Mouse (Mus musculus): ENCODE data around the gene Vps13a.

The Vps13a gene

DNA sequence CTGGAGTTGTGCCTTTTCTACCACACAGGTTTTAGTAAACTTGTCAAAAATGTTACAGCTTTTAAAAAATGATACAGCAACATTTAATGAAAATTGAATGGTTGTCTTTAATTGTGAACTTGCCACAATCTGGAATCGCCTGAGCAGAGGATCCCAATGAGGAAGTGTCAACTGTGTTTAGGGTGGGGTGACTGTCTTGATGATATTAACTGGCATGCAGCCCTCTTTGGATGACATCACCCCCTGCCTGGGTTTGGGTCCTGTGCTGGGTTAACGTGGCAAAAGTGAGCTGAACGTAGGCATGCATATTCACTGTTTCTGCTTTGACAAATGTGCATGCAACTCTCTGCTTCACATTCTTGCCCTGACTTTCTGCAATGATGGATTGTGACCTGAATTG, 27.6 kb downstream of the Vps13a start:
- Histone ChIP-seq H3K4me1 (replicated peaks; ENCODE audit: low read depth, low read length) (peaks cover 13% of the 10 kb centered on the region), H3K4me3 (replicated peaks; ENCODE audit: low read length) (no peak overlapping the region), H3K36me3 (ENCODE audit: insufficient read depth, low read length) (peaks cover 7% of the 10 kb centered on the region; the same call in 1 of the 2 replicates), H3K27me3 (ENCODE audit: insufficient read depth, low read length) (no peaks in the 10 kb centered on the region), H3K9me3 (ENCODE audit: low read length) (no peaks in the 10 kb centered on the region)
- TF ChIP-seq POU5F1 (IDR thresholded peaks at IDR 0.05; ENCODE audit: borderline replicate concordance, low read length): no peak
- no peak for TF ChIP-seq NANOG (IDR thresholded peaks at IDR 0.05; ENCODE audit: borderline replicate concordance, low read length)
- TF ChIP-seq CTCF (conservative IDR thresholded peaks at IDR 0.05; ENCODE audit: low read length): no peak

DNA sequence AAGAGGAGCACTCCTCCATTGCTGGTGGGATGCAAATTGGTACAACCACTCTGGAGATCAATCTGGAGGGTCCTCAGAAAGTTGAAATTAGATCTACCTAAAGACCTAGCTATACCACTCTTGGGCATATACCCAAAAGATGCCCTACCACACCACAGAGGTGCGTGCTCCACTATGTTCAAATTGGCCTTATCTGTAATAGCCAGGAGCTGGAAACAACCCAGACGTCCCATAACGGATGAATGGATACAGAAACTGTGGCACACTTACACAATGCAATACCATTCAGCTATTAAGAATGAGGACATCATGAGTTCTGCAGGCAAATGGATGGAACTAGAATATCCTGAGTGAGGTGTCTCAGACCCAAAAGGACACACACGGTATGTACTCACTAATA, 43.9 kb downstream of the Vps13a start:
- peaks cover 25% of the 10 kb centered on the region for H3K4me1 ChIP-seq (replicated peaks; ENCODE audit: low read depth, low read length)
- TF ChIP-seq CTCF (conservative IDR thresholded peaks at IDR 0.05; ENCODE audit: low read length): no peak
- TF ChIP-seq NANOG (IDR thresholded peaks at IDR 0.05; ENCODE audit: borderline replicate concordance, low read length): no peak
- no peak for TF ChIP-seq POU5F1 (IDR thresholded peaks at IDR 0.05; ENCODE audit: borderline replicate concordance, low read length)
- H3K4me3 ChIP-seq (replicated peaks; ENCODE audit: low read length): no peak overlapping the region
- H3K36me3 ChIP-seq (ENCODE audit: insufficient read depth, low read length): peaks cover 17% of the 10 kb centered on the region
- no peaks in the 10 kb centered on the region for H3K27me3 ChIP-seq (ENCODE audit: insufficient read depth, low read length)
- no peaks in the 10 kb centered on the region for H3K9me3 ChIP-seq (ENCODE audit: low read length)

GRCm38 (mm10) chr19:16728729-16729128, 52.0 kb downstream of the Vps13a start:
- Histone ChIP-seq H3K36me3 (ENCODE audit: insufficient read depth, low read length) (peaks cover 13% of the 10 kb centered on the region), H3K4me3 (replicated peaks; ENCODE audit: low read length) (no peak overlapping the region), H3K27me3 (ENCODE audit: insufficient read depth, low read length) (no peaks in the 10 kb centered on the region), H3K9me3 (ENCODE audit: low read length) (no peaks in the 10 kb centered on the region), H3K4me1 (replicated peaks; ENCODE audit: low read depth, low read length) (no peaks in the 10 kb centered on the region)
- TF ChIP-seq POU5F1 (IDR thresholded peaks at IDR 0.05; ENCODE audit: borderline replicate concordance, low read length) (no peak), CTCF (conservative IDR thresholded peaks at IDR 0.05; ENCODE audit: low read length) (no peak; the same call in 1 of the 2 replicates), NANOG (IDR thresholded peaks at IDR 0.05; ENCODE audit: borderline replicate concordance, low read length) (no peak)

DNA sequence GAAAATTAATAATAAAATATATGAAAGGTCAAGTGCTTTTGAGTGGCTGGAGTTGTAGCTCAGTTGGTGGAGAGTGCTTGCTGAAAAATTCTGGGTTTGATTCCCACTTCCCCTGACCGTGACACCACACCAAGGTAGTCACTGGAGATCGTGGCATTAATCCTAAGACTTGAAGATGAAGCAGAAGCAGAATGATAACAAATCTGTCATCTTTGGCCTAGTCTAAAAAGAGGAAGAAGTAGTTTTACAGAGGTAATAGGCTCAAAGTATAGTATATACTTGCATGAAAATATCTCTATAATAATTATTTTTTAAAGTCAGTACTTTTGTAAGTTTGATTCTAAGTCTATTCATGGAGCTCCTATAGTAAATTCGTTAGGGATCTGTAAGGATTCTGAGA, 65.5 kb downstream of the Vps13a start:
- TF ChIP-seq NANOG (IDR thresholded peaks at IDR 0.05; ENCODE audit: borderline replicate concordance, low read length) (no peak), CTCF (conservative IDR thresholded peaks at IDR 0.05; ENCODE audit: low read length) (no peak), POU5F1 (IDR thresholded peaks at IDR 0.05; ENCODE audit: borderline replicate concordance, low read length) (no peak)
- no peaks in the 10 kb centered on the region for H3K4me1 ChIP-seq (replicated peaks; ENCODE audit: low read depth, low read length)

DNA sequence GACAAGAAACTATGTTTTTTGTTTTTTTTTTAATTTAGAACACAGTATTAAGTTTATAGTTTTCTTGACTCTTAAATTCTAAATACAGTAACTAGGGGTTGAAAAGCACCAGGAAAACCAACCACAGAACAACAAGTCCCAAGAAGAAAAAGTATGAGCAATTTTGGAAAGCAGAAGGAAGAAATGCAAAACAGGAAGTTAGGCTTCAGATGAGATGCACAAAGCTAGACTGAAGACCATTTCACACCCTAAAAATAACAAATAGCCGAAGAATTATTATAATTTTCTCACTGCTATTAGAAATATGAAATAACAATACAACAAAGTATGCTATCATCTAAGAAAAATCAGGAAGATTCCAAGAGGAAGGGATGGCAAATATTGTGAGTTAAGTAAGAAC, 78.9 kb downstream of the Vps13a start:
- Histone ChIP-seq H3K4me1 (replicated peaks; ENCODE audit: low read depth, low read length) (no peaks in the 10 kb centered on the region), H3K4me3 (replicated peaks; ENCODE audit: low read length) (no peak overlapping the region), H3K27me3 (ENCODE audit: insufficient read depth, low read length) (no peaks in the 10 kb centered on the region), H3K9me3 (ENCODE audit: low read length) (no peaks in the 10 kb centered on the region), H3K36me3 (ENCODE audit: insufficient read depth, low read length) (no peaks in the 10 kb centered on the region)
- TF ChIP-seq CTCF (conservative IDR thresholded peaks at IDR 0.05; ENCODE audit: low read length): no peak
- no peak for TF ChIP-seq POU5F1 (IDR thresholded peaks at IDR 0.05; ENCODE audit: borderline replicate concordance, low read length)
- TF ChIP-seq NANOG (IDR thresholded peaks at IDR 0.05; ENCODE audit: borderline replicate concordance, low read length): no peak

More for the DNA sequence above, 65.5 kb downstream of the Vps13a start:
- Histone ChIP-seq H3K36me3 (ENCODE audit: insufficient read depth, low read length) (peaks cover 5% of the 10 kb centered on the region), H3K27me3 (ENCODE audit: insufficient read depth, low read length) (no peaks in the 10 kb centered on the region), H3K4me3 (replicated peaks; ENCODE audit: low read length) (no peak overlapping the region), H3K9me3 (ENCODE audit: low read length) (peaks cover 4% of the 10 kb centered on the region; the same call in 1 of the 2 replicates)

GRCm38 (mm10) chr19:16684922-16685321, 95.8 kb downstream of the Vps13a start:
- H3K4me3 ChIP-seq (replicated peaks; ENCODE audit: low read length): no peak overlapping the region
- no peak for TF ChIP-seq NANOG (IDR thresholded peaks at IDR 0.05; ENCODE audit: borderline replicate concordance, low read length)
- no peak for TF ChIP-seq CTCF (conservative IDR thresholded peaks at IDR 0.05; ENCODE audit: low read length)
- TF ChIP-seq POU5F1 (IDR thresholded peaks at IDR 0.05; ENCODE audit: borderline replicate concordance, low read length): no peak
- no peaks in the 10 kb centered on the region for H3K27me3 ChIP-seq (ENCODE audit: insufficient read depth, low read length)
- H3K9me3 ChIP-seq (ENCODE audit: low read length): no peaks in the 10 kb centered on the region
- 0 out of 2 replicates have a peak, but pooled peaks cover 3% of the 10 kb centered on the region for H3K36me3 ChIP-seq (ENCODE audit: insufficient read depth, low read length)
- H3K4me1 ChIP-seq (replicated peaks; ENCODE audit: low read depth, low read length): no peaks in the 10 kb centered on the region

- Histone ChIP-seq H3K27me3 (ENCODE audit: insufficient read depth, low read length) (no peaks in the 10 kb centered on the region), H3K4me1 (replicated peaks; ENCODE audit: low read depth, low read length) (no peaks in the 10 kb centered on the region), H3K36me3 (ENCODE audit: insufficient read depth, low read length) (0 out of 2 replicates have a peak, but pooled peaks cover 3% of the 10 kb centered on the region), H3K9me3 (ENCODE audit: low read length) (no peaks in the 10 kb centered on the region), H3K4me3 (replicated peaks; ENCODE audit: low read length) (no peak overlapping the region)
- TF ChIP-seq NANOG (IDR thresholded peaks at IDR 0.05; ENCODE audit: borderline replicate concordance, low read length): no peak
Observed at GRCm38 (mm10) chr19:16684210-16684609, 96.5 kb downstream of the Vps13a start.

DNA sequence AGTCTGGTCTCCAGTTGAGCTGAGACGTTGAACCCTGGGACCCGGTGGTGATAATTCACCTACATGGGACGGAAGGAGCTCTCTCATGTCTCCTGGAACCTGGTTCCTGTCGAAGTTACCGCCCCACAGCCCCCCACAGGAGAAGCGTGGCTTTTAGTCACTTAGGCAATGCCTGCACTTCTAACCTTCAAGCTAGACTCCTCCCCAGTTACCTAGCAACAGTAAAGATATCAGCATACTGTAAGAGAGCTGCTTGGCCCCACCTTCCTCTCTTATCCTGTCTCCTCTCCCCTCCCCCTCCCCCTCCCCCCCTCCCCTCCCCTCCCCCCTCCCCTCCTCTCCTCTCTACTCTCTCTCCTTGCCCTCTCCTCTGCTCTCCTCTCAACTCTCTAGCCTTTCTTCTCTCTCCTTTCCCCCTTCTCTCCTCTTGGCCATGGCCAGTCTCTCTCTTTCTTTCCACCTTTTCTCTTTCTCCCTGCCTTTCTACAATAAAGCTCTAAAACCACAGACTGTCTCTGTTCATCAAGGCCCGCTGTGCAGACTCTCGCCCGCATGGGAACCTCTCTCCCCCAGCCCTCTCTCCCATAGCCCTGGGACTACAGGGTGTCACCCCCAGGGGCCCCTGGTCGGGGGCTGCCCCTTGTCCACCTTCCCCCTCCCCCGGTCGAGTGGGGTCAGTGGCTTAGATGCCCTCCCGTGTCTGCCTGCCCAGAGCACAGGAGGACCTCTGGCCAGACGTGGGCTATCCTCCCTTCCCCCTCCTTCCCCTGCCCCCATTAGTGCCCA, 154.9 kb downstream of the Vps13a start:
- no peaks in the 10 kb centered on the region for H3K27me3 ChIP-seq (ENCODE audit: insufficient read depth, low read length)
- TF ChIP-seq NANOG (IDR thresholded peaks at IDR 0.05; ENCODE audit: borderline replicate concordance, low read length): no peak
- no peaks in the 10 kb centered on the region for H3K9me3 ChIP-seq (ENCODE audit: low read length)
- peak overlapping the region; percentile 32; the same call in 1 of the 2 replicates for H3K4me3 ChIP-seq (replicated peaks; ENCODE audit: low read length)
- no peaks in the 10 kb centered on the region for H3K36me3 ChIP-seq (ENCODE audit: insufficient read depth, low read length)
- H3K4me1 ChIP-seq (replicated peaks; ENCODE audit: low read depth, low read length): peaks cover 10% of the 10 kb centered on the region

DNA sequence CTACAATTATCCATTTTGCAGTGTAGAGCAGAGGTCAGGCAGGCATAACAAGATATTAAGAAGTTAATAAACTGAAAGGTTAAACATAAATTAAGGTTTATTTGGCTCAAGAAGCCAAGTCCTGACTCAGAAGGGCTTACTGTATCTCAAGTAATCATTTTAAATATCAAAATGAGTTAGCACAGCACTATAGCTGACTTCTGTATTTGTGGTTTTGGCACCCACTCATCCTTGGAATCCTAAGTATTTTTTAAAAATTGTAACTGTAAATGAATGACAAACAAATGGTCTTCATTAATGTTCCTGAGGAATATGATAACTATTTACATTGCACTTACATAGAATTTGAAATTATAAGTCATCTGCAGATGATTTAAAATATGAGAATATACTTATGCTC, 155.7 kb downstream of the Vps13a start:
- Histone ChIP-seq H3K36me3 (ENCODE audit: insufficient read depth, low read length) (no peaks in the 10 kb centered on the region), H3K9me3 (ENCODE audit: low read length) (no peaks in the 10 kb centered on the region), H3K4me1 (replicated peaks; ENCODE audit: low read depth, low read length) (peaks cover 10% of the 10 kb centered on the region), H3K4me3 (replicated peaks; ENCODE audit: low read length) (no peak overlapping the region), H3K27me3 (ENCODE audit: insufficient read depth, low read length) (no peaks in the 10 kb centered on the region)
- TF ChIP-seq CTCF (conservative IDR thresholded peaks at IDR 0.05; ENCODE audit: low read length) (no peak), POU5F1 (IDR thresholded peaks at IDR 0.05; ENCODE audit: borderline replicate concordance, low read length) (no peak), NANOG (IDR thresholded peaks at IDR 0.05; ENCODE audit: borderline replicate concordance, low read length) (no peak)
